Mouse (Mus musculus) bone marrow, adult 2 months (tissue): ENCODE measurements around the gene Sdk2. TPM values are rescaled to one million over a fixed set of nuclear protein-coding genes. Genes with fewer than 3 reads are reported as not detected.

Experiments
- H3K27ac ChIP-seq: fragments of 200-500 bp; 2 replicates; pipeline ENCODE4 v1.5.1; 2012; ENCODE audit warnings: low read depth, mild to moderate bottlenecking, control low read depth, inconsistent platforms, low read length; ENCODE audit not compliant: control insufficient read depth, poor library complexity, insufficient read depth
- H3K4me1 ChIP-seq: fragments of 200-500 bp; 2 replicates; pipeline ENCODE4 v1.6.1; 2011; ENCODE audit warnings: low read length; ENCODE audit not compliant: control insufficient read depth, insufficient read depth
- H3K4me3 ChIP-seq: fragments of 200-500 bp; replicated peaks from 2 replicates; pipeline ENCODE3; 2011; ENCODE audit warnings: mild to moderate bottlenecking, low read depth, low read length, control low read depth; ENCODE audit not compliant: control insufficient read depth
- CTCF ChIP-seq: fragments of 200-500 bp; IDR thresholded peaks from 2 replicates; pipeline ENCODE4 v1.5.1; 2011; ENCODE audit warnings: low read length, control low read depth; ENCODE audit not compliant: control insufficient read depth, insufficient read depth
- POLR2A ChIP-seq: fragments of 200-500 bp; IDR thresholded peaks from 2 replicates; pipeline ENCODE4 v1.6.1; 2011; ENCODE audit warnings: low read depth, mild to moderate bottlenecking, control low read depth, low read length, borderline replicate concordance; ENCODE audit not compliant: control insufficient read depth
- WGBS: fragments of 180-500 bp; shearing (Covaris S2); methylation state at CpG from one replicate; pipeline ENCODE4 v1.1.7; 2018; 5-methylcytosine and 5-hydroxymethylcytosine counted together
- polyA plus RNA-seq: library from polyadenylated mRNA; stranded (reverse); fragments of >200 nt; gene quantifications from 2 replicates; pipeline ENCODE4 v1.2.4, GENCODE M21; 2011; ENCODE audit warnings: low replicate concordance; ENCODE audit not compliant: missing spikeins, insufficient read depth, insufficient read length

The Sdk2 gene
- polyA plus RNA-seq, 1 experiment: 0.17 TPM

GRCm38 (mm10) chr11:113888156-113888750, 178.6 kb downstream of the Sdk2 start:
- Histone ChIP-seq H3K27ac (no peak overlapping the region), H3K4me1 (no peaks in the 10 kb centered on the region), H3K4me3 (no peak overlapping the region)
- WGBS: 80% methylated on average over 5 of the region's 5 CpGs
- TF ChIP-seq POLR2A: no peak
- no peak for TF ChIP-seq CTCF

- H3K4me3 ChIP-seq: no peak overlapping the region
- 61% methylated on average over 7 of the region's 7 CpGs for WGBS
- TF ChIP-seq CTCF (no peak), POLR2A (no peak)
- no peak overlapping the region for H3K27ac ChIP-seq
- H3K4me1 ChIP-seq: no peaks in the 10 kb centered on the region
These were observed 180.5 kb downstream of the Sdk2 start for GRCm38 (mm10) chr11:113886299-113886698.

GRCm38 (mm10) chr11:113884962-113885361, 181.9 kb downstream of the Sdk2 start:
- Histone ChIP-seq H3K4me1 (no peaks in the 10 kb centered on the region), H3K4me3 (no peak overlapping the region), H3K27ac (no peak overlapping the region)
- no peak for TF ChIP-seq CTCF
- no peak for TF ChIP-seq POLR2A
- WGBS: 73% methylated on average over 11 of the region's 11 CpGs

- H3K4me1 ChIP-seq: no peaks in the 10 kb centered on the region
- no peak overlapping the region for H3K27ac ChIP-seq
- no peak overlapping the region for H3K4me3 ChIP-seq
- WGBS: 72% methylated on average over 8 of the region's 8 CpGs
- TF ChIP-seq POLR2A (no peak), CTCF (no peak)
These were observed 183.8 kb downstream of the Sdk2 start for GRCm38 (mm10) chr11:113883031-113883430.

GRCm38 (mm10) chr11:113881864-113882263, 185.0 kb downstream of the Sdk2 start:
- TF ChIP-seq POLR2A (no peak), CTCF (no peak)
- H3K27ac ChIP-seq: no peak overlapping the region
- no peak overlapping the region for H3K4me3 ChIP-seq
- 79% methylated on average over 6 of the region's 6 CpGs for WGBS
- H3K4me1 ChIP-seq: no peaks in the 10 kb centered on the region

GRCm38 (mm10) chr11:113867066-113867465, 199.8 kb downstream of the Sdk2 start:
- WGBS: 76% methylated on average over 8 of the region's 8 CpGs
- Histone ChIP-seq H3K4me3 (no peak overlapping the region), H3K4me1 (no peaks in the 10 kb centered on the region), H3K27ac (no peak overlapping the region)
- no peak for TF ChIP-seq POLR2A
- no peak for TF ChIP-seq CTCF

GRCm38 (mm10) chr11:113865627-113866026, 201.2 kb downstream of the Sdk2 start:
- TF ChIP-seq POLR2A (no peak), CTCF (peak; percentile 87)
- 39% methylated on average over 8 of the region's 8 CpGs for WGBS
- no peak overlapping the region for H3K4me3 ChIP-seq
- H3K4me1 ChIP-seq: no peaks in the 10 kb centered on the region
- no peak overlapping the region for H3K27ac ChIP-seq

- Histone ChIP-seq H3K4me3 (no peak overlapping the region), H3K27ac (no peak overlapping the region), H3K4me1 (no peaks in the 10 kb centered on the region)
- 69% methylated on average over 5 of the region's 5 CpGs for WGBS
- TF ChIP-seq POLR2A (no peak), CTCF (peak; percentile 66)
These were observed 203.4 kb downstream of the Sdk2 start for GRCm38 (mm10) chr11:113863408-113863807.

- H3K4me1 ChIP-seq: no peaks in the 10 kb centered on the region
- WGBS: 82% methylated on average over 13 of the region's 13 CpGs
- no peak overlapping the region for H3K4me3 ChIP-seq
- TF ChIP-seq POLR2A: no peak
- TF ChIP-seq CTCF: no peak
- H3K27ac ChIP-seq: no peak overlapping the region
These were observed 211.2 kb downstream of the Sdk2 start for GRCm38 (mm10) chr11:113855661-113856060.
